Mouse (Mus musculus) gastrocnemius, adult 2 months (tissue): Measurements from ENCODE around the gene Srpx2. TPM values are rescaled to one million over a fixed set of nuclear protein-coding genes. Genes with fewer than 3 reads are reported as not detected.

ENCODE experiments used
- DNase-seq: peaks from one replicate; pipeline ENCODE4 v3.0.0; 2022
- H3K27ac ChIP-seq: fragments of 200-600 bp; 2 replicates; pipeline ENCODE4 v1.8.1; 2022; ENCODE audit warnings: mild to moderate bottlenecking
- H3K4me3 ChIP-seq: fragments of 200-600 bp; 2 replicates; pipeline ENCODE4 v1.8.1; 2022; ENCODE audit warnings: mild to moderate bottlenecking, moderate library complexity
- CTCF ChIP-seq: fragments of 200-600 bp; IDR thresholded peaks from 2 replicates; pipeline ENCODE4 v1.8.1; 2022; ENCODE audit warnings: antibody characterized with exemption, mild to moderate bottlenecking, moderate library complexity
- intact Hi-C: fragments of 180-260 bp; cut with DNase I; formaldehyde crosslinking; loops from one replicate; pipeline ENCODE4 v1.15.1; 2025
- total RNA-seq, 2 experiments: library from RNA; stranded (reverse); gene quantifications; 2 replicates each; pipeline ENCODE4 v1.2.3; 2021

Gene Srpx2
- total RNA-seq, 2 experiments from 2014 or later, result 2.3 to 3.3 TPM

- no peak for DNase-seq
- Histone ChIP-seq H3K27ac (no peak overlapping the region), H3K4me3 (no peak overlapping the region)
- no peak for TF ChIP-seq CTCF
- intact Hi-C loops, result no loop called here
Observed at GRCm38 (mm10) chrX:133939561-133939960, 31.3 kb downstream of the Srpx2 start.

- Histone ChIP-seq H3K4me3 (no peak overlapping the region), H3K27ac (no peak overlapping the region)
- TF ChIP-seq CTCF, result peak; percentile 83
- DNase-seq, result peak; percentile 20
- intact Hi-C loops, result no loop called here
Observed at GRCm38 (mm10) chrX:133947427-133947826, 39.2 kb downstream of the Srpx2 start.

- TF ChIP-seq CTCF, result no peak
- Histone ChIP-seq H3K27ac (no peak overlapping the region), H3K4me3 (no peak overlapping the region)
- DNase-seq, result no peak
- intact Hi-C loops, result no loop called here
Observed at GRCm38 (mm10) chrX:133954661-133955060, 46.4 kb downstream of the Srpx2 start.

- intact Hi-C loops, result no loop called here
- no peak for TF ChIP-seq CTCF
- no peak for DNase-seq
- Histone ChIP-seq H3K27ac (no peak overlapping the region), H3K4me3 (no peak overlapping the region)
Observed at GRCm38 (mm10) chrX:133960617-133961016, 52.4 kb downstream of the Srpx2 start.

- Histone ChIP-seq H3K4me3 (no peak overlapping the region), H3K27ac (no peak overlapping the region)
- TF ChIP-seq CTCF, result no peak
- DNase-seq, result no peak
- intact Hi-C loops, result no loop called here
Observed at GRCm38 (mm10) chrX:133964615-133965014, 56.4 kb downstream of the Srpx2 start.

- peak; percentile 21 for DNase-seq
- Histone ChIP-seq H3K27ac (peak within 1 kb of the TSS; percentile 28; the same call in 1 of the 2 replicates), H3K4me3 (peak within 1 kb of the TSS; percentile 74)
- no peak for TF ChIP-seq CTCF
- intact Hi-C loops, result no loop called here
Observed at GRCm38 (mm10) chrX:133981231-133982002, 73.2 kb downstream of the Srpx2 start, which contains the start of gene Sytl4. Gene Sytl4, minus strand, starts transcription at chrX:133981812.

Other genes with a start within 250 kb of the Srpx2 start
- 1 to 10 TPM; 3.1 to 4.4 TPM for gene Pcdh19, start 219.4 kb upstream of the Srpx2 start, total RNA-seq
- 10 to 100 TPM in 1 of 2 experiments, 1 to 10 TPM in 1; 6.6 to 27.6 TPM for gene Tnmd, start 57.4 kb upstream of the Srpx2 start, total RNA-seq
- gene Tspan6, start 10.0 kb upstream of the Srpx2 start, total RNA-seq, result 1 to 10 TPM; 1.9 to 5.0 TPM
- under 1 TPM; 0.31 to 0.59 TPM for gene Sytl4, start 73.4 kb downstream of the Srpx2 start, total RNA-seq
- 1 to 10 TPM; 6.9 to 7.9 TPM for gene Cstf2, start 150.8 kb downstream of the Srpx2 start, total RNA-seq